Mouse (Mus musculus) ES-Bruce4 (cell line): ENCODE results near the gene Ywhag. TPM values are rescaled to one million over a fixed set of nuclear protein-coding genes. Genes with fewer than 3 reads are reported as not detected.

ENCODE experiments used
- H3K27ac ChIP-seq: 2 replicates; pipeline ENCODE4 v1.5.1; 2012; ENCODE audit warnings: low read length, inconsistent platforms; ENCODE audit not compliant: insufficient read depth
- H3K27me3 ChIP-seq: 2 replicates; pipeline ENCODE4 v1.6.1; 2012; ENCODE audit warnings: mild to moderate bottlenecking, low read length, inconsistent platforms; ENCODE audit not compliant: control insufficient read depth, poor library complexity, insufficient read depth, severe bottlenecking
- H3K36me3 ChIP-seq: 2 replicates; pipeline ENCODE4 v1.6.1; 2012; ENCODE audit warnings: inconsistent platforms, mild to moderate bottlenecking, low read length, moderate library complexity; ENCODE audit not compliant: control insufficient read depth, poor library complexity, insufficient read depth, severe bottlenecking
- H3K4me1 ChIP-seq: one replicate; pipeline ENCODE4 v1.8.1; 2011; ENCODE audit warnings: low read length; ENCODE audit not compliant: control insufficient read depth, insufficient read depth
- H3K4me3 ChIP-seq: 2 replicates; pipeline ENCODE4 v1.5.1; 2011; ENCODE audit warnings: low read depth, mild to moderate bottlenecking, low read length
- H3K9ac ChIP-seq: 2 replicates; pipeline ENCODE4 v1.6.1; 2012; ENCODE audit warnings: low read depth, mild to moderate bottlenecking, inconsistent platforms; ENCODE audit not compliant: poor library complexity, severe bottlenecking
- H3K9me3 ChIP-seq: replicated peaks from 2 replicates; pipeline ENCODE4 v1.6.1; 2012; ENCODE audit warnings: mild to moderate bottlenecking, low read length, inconsistent platforms; ENCODE audit not compliant: control insufficient read depth, poor library complexity, insufficient read depth, severe bottlenecking
- CTCF ChIP-seq: IDR thresholded peaks from one replicate; pipeline ENCODE4 v1.8.1; 2011; ENCODE audit warnings: low read depth, low read length
- EP300 ChIP-seq: IDR thresholded peaks from 2 replicates; pipeline ENCODE4 v1.6.1; 2011; ENCODE audit warnings: low read depth, low read length; ENCODE audit not compliant: insufficient read depth
- POLR2A ChIP-seq: IDR thresholded peaks from one replicate; pipeline ENCODE4 v1.8.1; 2011; ENCODE audit warnings: low read length; ENCODE audit not compliant: insufficient read depth
- polyA plus RNA-seq: library from polyadenylated mRNA; stranded (reverse); fragments of >200 nt; gene quantifications from 2 replicates; pipeline ENCODE4 v1.2.4, GENCODE M21; 2011; ENCODE audit warnings: low read depth; ENCODE audit not compliant: missing spikeins, insufficient read depth, insufficient read length

Ywhag gene
- polyA plus RNA-seq, 1 experiment = 372 TPM

- Histone ChIP-seq H3K4me3 (no peak overlapping the region), H3K27me3 (no peaks in the 10 kb centered on the region), H3K4me1 (no peaks in the 10 kb centered on the region), H3K36me3 (no peaks in the 10 kb centered on the region), H3K9me3 (no peaks in the 10 kb centered on the region), H3K9ac (peak overlapping the region; percentile 43; the same call in 1 of the 2 replicates), H3K27ac (no peak overlapping the region)
- TF ChIP-seq POLR2A (no peak), CTCF (no peak), EP300 (no peak)
These were observed 37.5 kb upstream of the Ywhag start for GRCm38 (mm10) chr5:135971876-135972275.

- Histone ChIP-seq H3K4me3 (no peak overlapping the region), H3K4me1 (no peaks in the 10 kb centered on the region), H3K27me3 (no peaks in the 10 kb centered on the region), H3K36me3 (no peaks in the 10 kb centered on the region), H3K27ac (no peak overlapping the region), H3K9ac (no peak overlapping the region), H3K9me3 (no peaks in the 10 kb centered on the region)
- TF ChIP-seq EP300 (no peak), CTCF (no peak), POLR2A (no peak)
These were observed 35.8 kb upstream of the Ywhag start for GRCm38 (mm10) chr5:135970247-135970646.

- H3K9me3 ChIP-seq = no peaks in the 10 kb centered on the region
- no peaks in the 10 kb centered on the region for H3K27me3 ChIP-seq
- H3K27ac ChIP-seq = no peak overlapping the region
- H3K9ac ChIP-seq = no peak overlapping the region
- no peaks in the 10 kb centered on the region for H3K36me3 ChIP-seq
- H3K4me1 ChIP-seq = no peaks in the 10 kb centered on the region
- H3K4me3 ChIP-seq = no peak overlapping the region
- no peak for TF ChIP-seq EP300
- TF ChIP-seq POLR2A = no peak
- no peak for TF ChIP-seq CTCF
These were observed 34.4 kb upstream of the Ywhag start for GRCm38 (mm10) chr5:135968781-135969180.

GRCm38 (mm10) chr5:135966866-135967265 lies 32.5 kb upstream of the Ywhag start:
- Histone ChIP-seq H3K4me3 (no peak overlapping the region), H3K27ac (no peak overlapping the region), H3K9ac (no peak overlapping the region), H3K27me3 (no peaks in the 10 kb centered on the region), H3K36me3 (no peaks in the 10 kb centered on the region), H3K9me3 (no peaks in the 10 kb centered on the region), H3K4me1 (no peaks in the 10 kb centered on the region)
- TF ChIP-seq EP300 (no peak), CTCF (peak; percentile 74)

- Histone ChIP-seq H3K36me3 (no peaks in the 10 kb centered on the region), H3K27me3 (no peaks in the 10 kb centered on the region), H3K9ac (no peak overlapping the region), H3K9me3 (no peaks in the 10 kb centered on the region), H3K27ac (no peak overlapping the region), H3K4me1 (no peaks in the 10 kb centered on the region), H3K4me3 (peak overlapping the region; percentile 42)
- TF ChIP-seq CTCF (peak; percentile 70), POLR2A (no peak)
These were observed 31.1 kb upstream of the Ywhag start for GRCm38 (mm10) chr5:135965501-135965930.

- Histone ChIP-seq H3K9ac (peak overlapping the region; percentile 89), H3K27me3 (no peaks in the 10 kb centered on the region), H3K4me1 (no peaks in the 10 kb centered on the region), H3K9me3 (no peaks in the 10 kb centered on the region), H3K36me3 (no peaks in the 10 kb centered on the region), H3K27ac (peak overlapping the region; percentile 76), H3K4me3 (peak overlapping the region; percentile 85)
- TF ChIP-seq EP300 = no peak
- TF ChIP-seq POLR2A = no peak
These were observed 28.8 kb upstream of the Ywhag start for GRCm38 (mm10) chr5:135963280-135963627.
